Mouse (Mus musculus): Measurements from ENCODE around the gene Ubtd1. TPM values are rescaled to one million over a fixed set of nuclear protein-coding genes. Genes with fewer than 3 reads are reported as not detected.

The Ubtd1 gene
- total RNA-seq, 2 experiments from 2014 or later = 22.3 to 23.8 TPM

Other genes starting within 250 kb of the Ubtd1 start
- under 1 TPM; 0.17 to 0.31 TPM for gene Slit1, start 238.1 kb upstream of the Ubtd1 start, total RNA-seq (2021)
- gene Arhgap19, start 179.7 kb upstream of the Ubtd1 start, total RNA-seq (2021) = 1 to 10 TPM; 1.6 to 1.8 TPM
- 1 to 10 TPM; 3.7 to 4.9 TPM for gene Frat1, start 151.8 kb upstream of the Ubtd1 start, total RNA-seq (2021)
- 1 to 10 TPM; 5.6 to 5.8 TPM for gene Frat2, start 133.6 kb upstream of the Ubtd1 start, total RNA-seq (2021)
- gene Rrp12, start 85.6 kb upstream of the Ubtd1 start, total RNA-seq (2021) = 10 to 100 TPM; 14.1 to 15.5 TPM
- gene Pgam1, start 69.8 kb upstream of the Ubtd1 start, total RNA-seq (2021) = 100 to 1,000 TPM in 1 of 2 experiments, 10 to 100 TPM in 1; 98.5 to 103 TPM
- 10 to 100 TPM; 10.8 to 12.4 TPM for gene Exosc1, start 48.3 kb upstream of the Ubtd1 start, total RNA-seq (2021)
- gene Zdhhc16, start 48.3 kb upstream of the Ubtd1 start, total RNA-seq (2021) = 10 to 100 TPM; 17.1 to 17.6 TPM
- gene Mms19, start 606 bp upstream of the Ubtd1 start, total RNA-seq (2021) = 10 to 100 TPM; 13.2 to 17.2 TPM
- gene Ankrd2, start 54.2 kb downstream of the Ubtd1 start, total RNA-seq (2021) = not detected
- gene Hoga1, start 63.8 kb downstream of the Ubtd1 start, total RNA-seq (2021) = 1 to 10 TPM; 1.1 to 1.7 TPM
- not detected for gene 4933411K16Rik, start 70.5 kb downstream of the Ubtd1 start, total RNA-seq (2021)
- gene Morn4, start 104.6 kb downstream of the Ubtd1 start, total RNA-seq (2021) = 1 to 10 TPM; 3.3 to 3.7 TPM
- gene Pi4k2a, start 108.7 kb downstream of the Ubtd1 start, total RNA-seq (2021) = 10 to 100 TPM; 18.4 to 19.0 TPM
- gene Avpi1, start 147.3 kb downstream of the Ubtd1 start, total RNA-seq (2021) = 10 to 100 TPM in 1 of 2 experiments, 1 to 10 TPM in 1; 9.7 to 14.5 TPM
- 10 to 100 TPM; 20.9 to 24.3 TPM for gene Marveld1, start 165.6 kb downstream of the Ubtd1 start, total RNA-seq (2021)
- gene Zfyve27, start 182.2 kb downstream of the Ubtd1 start, total RNA-seq (2021) = 10 to 100 TPM; 18.3 to 23.0 TPM
- gene Sfrp5, start 220.5 kb downstream of the Ubtd1 start, total RNA-seq (2021) = 1 to 10 TPM; 5.3 to 7.9 TPM